Mouse (Mus musculus) ES-E14 (cell line): Measurements from ENCODE around the gene Bcl2l1. TPM values are rescaled to one million over a fixed set of nuclear protein-coding genes. Genes with fewer than 3 reads are reported as not detected.

Experiments
- DNase-seq: peaks from one replicate; pipeline ENCODE4 v3.0.0-alpha.2; 2013; ENCODE audit warnings: low read depth, low spot score
- H3K27ac ChIP-seq: 2 replicates; pipeline ENCODE4 v1.5.1; 2012; ENCODE audit warnings: low read depth, mild to moderate bottlenecking, low read length, moderate library complexity, mixed read lengths; ENCODE audit not compliant: poor library complexity, insufficient read depth, severe bottlenecking
- H3K36me3 ChIP-seq: 2 replicates; pipeline ENCODE4 v1.6.1; 2012; ENCODE audit warnings: mild to moderate bottlenecking, low read length, moderate library complexity, mixed read lengths; ENCODE audit not compliant: control insufficient read depth, poor library complexity, insufficient read depth, severe bottlenecking
- H3K4me1 ChIP-seq, 2 experiments: fragments of 150-350 bp in 1 of 2; sonication (generic) in 1 of 2; 2 replicates each; pipeline ENCODE4 v1.6.1; 2012; ENCODE audit warnings: low read length in 2 of 2, mild to moderate bottlenecking in 1 of 2, mixed read lengths in 1 of 2; ENCODE audit not compliant: control insufficient read depth in 2 of 2, insufficient read depth in 2 of 2, poor library complexity in 1 of 2
- H3K4me3 ChIP-seq, 2 experiments: fragments of 150-350 bp in 1 of 2; sonication (generic) in 1 of 2; 2 replicates each; pipeline ENCODE4 v1.5.1; 2012; ENCODE audit warnings: low read length in 2 of 2, low read depth in 1 of 2, mild to moderate bottlenecking in 1 of 2, mixed read lengths in 1 of 2; ENCODE audit not compliant: insufficient read depth in 1 of 2, poor library complexity in 1 of 2, severe bottlenecking in 1 of 2
- H3K9ac ChIP-seq: 2 replicates; pipeline ENCODE4 v1.6.1; 2012; ENCODE audit warnings: low read depth, mild to moderate bottlenecking, low read length, mixed read lengths; ENCODE audit not compliant: poor library complexity, insufficient read depth, severe bottlenecking
- H3K9me3 ChIP-seq: fragments of 150-350 bp; sonication (generic); 2 replicates; pipeline ENCODE4 v1.6.1; 2012; ENCODE audit warnings: low read depth, mild to moderate bottlenecking, low read length; ENCODE audit not compliant: control insufficient read depth, insufficient read depth
- CHD2 ChIP-seq: IDR thresholded peaks from 2 replicates; pipeline ENCODE4 v1.6.1; 2014; ENCODE audit warnings: mild to moderate bottlenecking, low read depth, low read length, inconsistent platforms
- HCFC1 ChIP-seq: IDR thresholded peaks from 2 replicates; pipeline ENCODE4 v1.6.1; 2012; ENCODE audit warnings: low read length, inconsistent platforms, borderline replicate concordance; ENCODE audit not compliant: insufficient read depth
- MAFK ChIP-seq: IDR thresholded peaks from 2 replicates; pipeline ENCODE4 v1.6.1; 2014; ENCODE audit warnings: mild to moderate bottlenecking, low read depth, low read length, inconsistent platforms; ENCODE audit not compliant: insufficient read depth
- ZC3H11A ChIP-seq: IDR thresholded peaks from 2 replicates; pipeline ENCODE4 v1.6.1; 2012; ENCODE audit warnings: low read depth, mild to moderate bottlenecking, inconsistent platforms, low read length, borderline replicate concordance
- ZNF384 ChIP-seq: IDR thresholded peaks from 2 replicates; pipeline ENCODE4 v1.6.1; 2012; ENCODE audit warnings: low read depth, low read length, inconsistent platforms
- in situ Hi-C, 2 experiments: fragments of 600-800 bp; cut with MboI; formaldehyde crosslinking; loops; one replicate each; pipeline ENCODE4 v1.15.1; 2025; ENCODE audit warnings: low sequenced_read_pairs in 2 of 2, inconsistent platforms in 1 of 2; ENCODE audit not compliant: unreplicated experiment in 2 of 2
- total RNA-seq: library from RNA; depleted of rRNA; stranded (reverse); fragments of 300-350 nt; gene quantifications from 2 replicates; pipeline ENCODE4 v1.2.3, GENCODE M21; 2012

The Bcl2l1 gene
- total RNA-seq, 1 experiment: 34.9 TPM

DNA sequence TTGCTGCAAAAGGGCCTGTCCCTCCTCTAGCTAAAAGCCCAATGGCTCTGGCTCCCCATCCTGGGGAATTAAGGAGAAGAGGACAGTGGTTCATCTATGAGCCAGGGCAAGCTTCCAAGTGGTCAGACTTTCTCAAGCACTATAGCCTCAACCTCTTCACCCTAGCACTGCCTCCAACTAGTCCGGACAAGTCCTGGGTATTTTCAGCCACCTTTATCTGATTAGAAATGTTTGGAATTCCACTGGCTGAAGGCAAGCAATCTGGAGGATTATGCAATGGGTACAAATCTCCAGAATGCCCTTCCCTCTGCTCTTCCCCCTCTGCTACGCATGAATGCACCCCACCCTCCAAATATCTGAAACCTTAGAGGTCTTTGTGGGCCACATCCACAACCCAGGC is 39.1 kb downstream of the Bcl2l1 start:
- no peaks in the 10 kb centered on the region; the same call in 1 of the 2 replicates for H3K36me3 ChIP-seq
- in situ Hi-C loops: no loop called here
- H3K4me3 ChIP-seq: no peak overlapping the region
- H3K27ac ChIP-seq: peak overlapping the region; percentile 66
- peaks cover 0 to 11% of the 10 kb centered on the region in 2 experiments; a peak in 1 of 4 replicates for H3K4me1 ChIP-seq
- no peak for DNase-seq
- no peaks in the 10 kb centered on the region; the same call in 1 of the 2 replicates for H3K9me3 ChIP-seq
- H3K9ac ChIP-seq: no peak overlapping the region
- TF ChIP-seq ZC3H11A: no peak
- no peak for TF ChIP-seq HCFC1
- no peak for TF ChIP-seq ZNF384
- TF ChIP-seq CHD2: no peak
- TF ChIP-seq MAFK: no peak

DNA sequence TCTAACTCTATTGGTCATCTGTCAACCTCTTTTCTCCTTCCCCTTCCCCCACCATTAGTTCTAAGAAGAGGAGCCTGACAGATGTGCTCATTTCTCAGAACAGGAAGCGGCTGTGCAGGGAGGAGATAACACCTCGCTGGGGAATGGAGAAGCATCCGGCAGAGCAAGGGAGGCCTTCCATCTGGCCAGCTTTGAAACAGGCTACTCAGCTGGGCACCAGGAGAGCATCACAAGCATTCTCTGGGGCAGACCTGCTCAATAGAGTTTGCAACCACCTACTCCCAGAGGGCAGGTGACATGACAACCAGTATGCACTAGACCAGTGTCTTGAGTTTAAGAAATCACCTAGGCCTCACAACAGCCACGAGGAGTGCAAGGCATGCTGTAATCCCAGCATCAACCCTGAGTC is 41.9 kb downstream of the Bcl2l1 start:
- Histone ChIP-seq H3K9me3 (no peaks in the 10 kb centered on the region; the same call in 1 of the 2 replicates), H3K9ac (no peak overlapping the region), H3K4me1 (peaks cover 0 to 14% of the 10 kb centered on the region in 2 experiments; a peak in 1 of 4 replicates), H3K36me3 (no peaks in the 10 kb centered on the region; the same call in 1 of the 2 replicates), H3K27ac (no peak overlapping the region), H3K4me3 (no peak overlapping the region)
- TF ChIP-seq CHD2 (no peak), MAFK (no peak), HCFC1 (no peak), ZC3H11A (no peak), ZNF384 (no peak)
- no peak for DNase-seq
- in situ Hi-C loops: no loop called here

DNA sequence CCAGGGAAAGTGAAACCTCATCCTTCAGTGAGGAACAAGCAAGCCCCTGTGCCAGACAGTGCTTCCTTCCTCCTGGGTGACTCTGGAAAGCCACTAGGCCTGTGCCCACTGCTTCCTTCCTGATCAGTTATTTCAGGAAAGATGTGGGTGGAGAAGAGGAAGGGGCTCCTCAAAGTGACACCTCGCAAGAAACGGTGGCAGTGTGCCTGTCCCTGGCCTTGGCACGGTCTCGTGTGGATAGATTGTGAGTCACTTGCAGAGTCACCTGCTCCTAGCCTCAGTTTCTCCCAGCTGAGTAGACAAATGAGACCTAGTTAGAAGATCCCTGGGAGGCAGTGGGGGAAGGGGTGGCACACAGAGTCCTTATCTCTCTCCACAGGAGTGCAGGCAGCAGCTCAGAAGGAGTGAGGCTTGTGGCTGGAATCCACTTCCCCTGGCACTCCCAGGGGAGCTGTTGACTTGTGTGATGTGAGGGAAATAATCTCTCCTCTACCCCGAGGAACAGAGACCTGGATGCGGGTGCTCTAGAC is 42.6 kb downstream of the Bcl2l1 start:
- no peak for TF ChIP-seq ZNF384
- TF ChIP-seq ZC3H11A: no peak
- H3K4me3 ChIP-seq: no peak overlapping the region
- no peaks in the 10 kb centered on the region; the same call in 1 of the 2 replicates for H3K9me3 ChIP-seq
- no peak overlapping the region for H3K27ac ChIP-seq
- no peak for DNase-seq
- H3K9ac ChIP-seq: no peak overlapping the region
- no peaks in the 10 kb centered on the region; the same call in 1 of the 2 replicates for H3K36me3 ChIP-seq
- in situ Hi-C loops: no loop called here
- peaks cover 0 to 12% of the 10 kb centered on the region in 2 experiments; a peak in 1 of 4 replicates for H3K4me1 ChIP-seq

DNA sequence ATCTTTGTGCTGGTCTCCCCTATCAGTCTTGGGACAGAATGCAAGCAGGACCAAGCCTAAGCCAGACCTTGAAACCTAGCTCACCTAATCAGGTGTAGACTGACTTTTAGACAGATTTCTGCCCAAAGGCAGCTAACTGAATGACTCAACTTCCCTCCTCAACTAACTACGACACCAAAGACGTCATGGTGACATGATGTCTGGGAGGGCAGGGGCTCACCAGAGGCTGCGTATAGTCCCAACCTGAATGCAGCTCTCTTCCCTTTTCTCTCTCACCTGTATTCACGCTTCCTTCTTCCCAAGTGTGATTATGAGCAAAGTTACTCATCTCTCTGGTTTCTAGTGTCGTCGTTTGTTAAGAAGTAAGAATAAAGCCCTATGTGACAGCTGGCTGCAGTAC is 44.0 kb downstream of the Bcl2l1 start:
- H3K36me3 ChIP-seq: no peaks in the 10 kb centered on the region; the same call in 1 of the 2 replicates
- no peak for DNase-seq
- no peaks in the 10 kb centered on the region; the same call in 1 of the 2 replicates for H3K9me3 ChIP-seq
- in situ Hi-C loops: no loop called here
- H3K9ac ChIP-seq: no peak overlapping the region
- H3K4me3 ChIP-seq: no peak overlapping the region
- no peak overlapping the region for H3K27ac ChIP-seq
- H3K4me1 ChIP-seq: peaks cover 0 to 6% of the 10 kb centered on the region in 2 experiments; a peak in 1 of 4 replicates
- TF ChIP-seq ZNF384 (no peak), ZC3H11A (no peak), CHD2 (no peak), MAFK (no peak), HCFC1 (no peak)

DNA sequence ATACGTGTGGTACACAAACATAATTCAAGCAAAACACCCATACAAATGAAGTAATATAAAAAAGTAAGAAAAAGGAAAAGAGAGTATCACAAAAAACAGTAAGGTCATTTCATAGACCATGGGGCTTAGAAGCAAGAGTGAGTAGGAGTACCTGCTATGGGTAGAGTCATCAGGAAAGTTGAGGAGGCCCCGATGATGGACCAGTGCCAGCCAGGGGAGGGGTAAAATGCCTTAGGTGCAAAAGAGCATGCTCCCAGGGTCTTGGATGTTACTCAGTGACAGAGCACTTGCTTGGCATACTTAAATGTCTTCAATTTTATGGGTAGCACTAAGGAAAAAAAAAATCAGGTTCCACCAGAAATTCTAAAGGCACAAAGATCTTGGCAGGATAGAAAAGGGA is 44.4 kb downstream of the Bcl2l1 start:
- DNase-seq: no peak
- no peaks in the 10 kb centered on the region; the same call in 1 of the 2 replicates for H3K9me3 ChIP-seq
- H3K4me1 ChIP-seq: peaks cover 0 to 3% of the 10 kb centered on the region in 2 experiments; a peak in 1 of 4 replicates
- H3K9ac ChIP-seq: no peak overlapping the region
- H3K4me3 ChIP-seq: no peak overlapping the region
- no peak overlapping the region for H3K27ac ChIP-seq
- TF ChIP-seq MAFK (no peak), ZNF384 (no peak), HCFC1 (no peak), ZC3H11A (no peak), CHD2 (no peak)
- no peaks in the 10 kb centered on the region; the same call in 1 of the 2 replicates for H3K36me3 ChIP-seq
- in situ Hi-C loops: no loop called here
